Mouse (Mus musculus) small intestine, adult 2 months (tissue): Measurements from ENCODE around the gene Cep295nl. TPM values are rescaled to one million over a fixed set of nuclear protein-coding genes. Genes with fewer than 3 reads are reported as not detected.

Experiments used
- H3K27ac ChIP-seq: fragments of 200-500 bp; 2 replicates; pipeline ENCODE4 v1.5.1; 2012; ENCODE audit warnings: low read depth, low read length, control low read depth, inconsistent platforms; ENCODE audit not compliant: insufficient read depth
- H3K27me3 ChIP-seq: fragments of 200-500 bp; 2 replicates; pipeline ENCODE4 v1.6.1; 2012; ENCODE audit warnings: mild to moderate bottlenecking, moderate library complexity, low read length, inconsistent platforms; ENCODE audit not compliant: control insufficient read depth, insufficient read depth
- H3K36me3 ChIP-seq: fragments of 200-500 bp; 2 replicates; pipeline ENCODE4 v1.6.1; 2012; ENCODE audit warnings: mild to moderate bottlenecking, low read length, control low read depth, inconsistent platforms; ENCODE audit not compliant: control insufficient read depth, insufficient read depth
- H3K4me1 ChIP-seq: fragments of 200-500 bp; 2 replicates; pipeline ENCODE4 v1.6.1; 2012; ENCODE audit warnings: low read length, inconsistent platforms, mixed read lengths; ENCODE audit not compliant: control insufficient read depth, insufficient read depth, insufficient read length
- H3K4me3 ChIP-seq: fragments of 200-500 bp; 2 replicates; pipeline ENCODE4 v1.5.1; 2012; ENCODE audit warnings: low read depth, mild to moderate bottlenecking, control low read depth, inconsistent platforms, low read length, moderate library complexity
- CTCF ChIP-seq: fragments of 200-500 bp; IDR thresholded peaks from 2 replicates; pipeline ENCODE4 v1.5.1; 2012; ENCODE audit warnings: low read depth, mild to moderate bottlenecking, control low read depth, inconsistent platforms, low read length, moderate library complexity, mixed read lengths; ENCODE audit not compliant: insufficient replicate concordance, insufficient read length; ENCODE audit errors: extremely low read depth
- POLR2A ChIP-seq: fragments of 200-500 bp; IDR thresholded peaks from 2 replicates; pipeline ENCODE4 v1.6.1; 2012; ENCODE audit warnings: low read depth, mild to moderate bottlenecking, control low read depth, inconsistent platforms, low read length, moderate library complexity
- WGBS: fragments of 180-500 bp; shearing (Covaris S2); methylation state at CpG from one replicate; pipeline ENCODE4 v1.1.7; 2018; 5-methylcytosine and 5-hydroxymethylcytosine counted together
- polyA plus RNA-seq: library from polyadenylated mRNA; depleted of rRNA; stranded (reverse); fragments of >200 nt; gene quantifications from 2 replicates; pipeline ENCODE4 v1.2.3, GENCODE M21; 2012

Gene Cep295nl
- polyA plus RNA-seq, 1 experiment = not detected

- Histone ChIP-seq H3K36me3 (no peaks in the 10 kb centered on the region), H3K4me3 (no peak overlapping the region), H3K4me1 (peaks cover 3% of the 10 kb centered on the region; the same call in 1 of the 2 replicates), H3K27ac (no peak overlapping the region), H3K27me3 (no peaks in the 10 kb centered on the region)
- WGBS = 91% methylated on average over 14 of the region's 14 CpGs
- TF ChIP-seq POLR2A (no peak), CTCF (no peak)
These were observed 11.9 kb downstream of the Cep295nl start for GRCm38 (mm10) chr11:118330361-118330760.

GRCm38 (mm10) chr11:118328947-118329346 lies 13.4 kb downstream of the Cep295nl start:
- H3K4me1 ChIP-seq = peaks cover 3% of the 10 kb centered on the region; the same call in 1 of the 2 replicates
- H3K27ac ChIP-seq = no peak overlapping the region
- no peaks in the 10 kb centered on the region for H3K36me3 ChIP-seq
- WGBS = 86% methylated on average over 5 of the region's 5 CpGs
- H3K27me3 ChIP-seq = no peaks in the 10 kb centered on the region
- no peak overlapping the region for H3K4me3 ChIP-seq
- TF ChIP-seq CTCF (no peak), POLR2A (no peak)

- H3K36me3 ChIP-seq = no peaks in the 10 kb centered on the region
- WGBS = 92% methylated on average over 6 of the region's 6 CpGs
- no peak for TF ChIP-seq CTCF
- TF ChIP-seq POLR2A = no peak
- no peak overlapping the region for H3K4me3 ChIP-seq
- H3K27me3 ChIP-seq = no peaks in the 10 kb centered on the region
- no peak overlapping the region for H3K27ac ChIP-seq
- H3K4me1 ChIP-seq = peaks cover 3% of the 10 kb centered on the region; the same call in 1 of the 2 replicates
These were observed 13.8 kb downstream of the Cep295nl start for GRCm38 (mm10) chr11:118328511-118328910.

DNA sequence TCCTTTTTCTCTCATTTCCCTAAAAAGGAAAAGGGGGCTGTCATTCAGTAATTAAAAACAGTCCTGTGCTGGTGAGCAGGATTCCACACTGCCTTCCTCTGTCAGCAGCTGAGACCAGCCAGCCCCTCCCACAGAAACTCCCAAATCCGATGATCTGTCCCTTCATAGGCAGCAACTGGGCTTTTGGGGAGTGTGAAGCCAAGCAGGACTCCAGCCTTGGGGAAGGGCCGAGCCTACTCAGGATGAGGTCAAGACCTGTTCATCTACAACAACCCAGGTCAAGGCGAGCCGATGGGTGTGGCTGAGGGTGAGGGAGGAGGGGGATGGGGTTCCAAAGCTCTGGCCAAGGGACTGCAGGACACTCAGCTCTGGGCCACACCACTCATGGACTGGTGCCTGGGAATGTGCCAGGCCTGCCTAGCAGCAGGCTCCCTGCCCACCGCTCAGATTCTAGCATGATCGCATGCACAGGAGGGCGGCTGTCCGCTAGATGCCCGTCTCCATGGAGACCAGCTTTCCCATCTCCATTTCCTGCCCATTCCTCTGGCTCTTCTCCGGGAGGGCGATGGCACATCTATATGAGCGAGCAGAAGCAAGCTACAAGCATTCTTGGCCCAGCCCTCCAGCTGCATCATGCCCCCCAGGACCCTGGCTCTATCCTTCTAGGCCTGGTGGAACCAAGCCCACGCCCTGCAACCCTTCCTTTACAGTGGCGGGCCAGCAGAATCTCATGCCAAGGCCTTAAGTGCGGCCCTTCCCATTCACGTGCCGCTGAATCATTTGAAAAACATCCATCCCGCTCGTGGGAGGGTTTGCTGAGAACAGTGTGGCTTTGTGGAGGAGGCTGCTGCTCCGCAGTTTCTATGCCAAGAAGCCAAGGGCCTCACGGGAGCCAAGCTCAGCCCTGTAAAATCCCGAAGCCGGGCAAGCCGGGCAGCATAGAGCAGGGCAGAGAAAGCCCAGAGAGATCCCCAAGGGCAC lies 15.0 kb downstream of the Cep295nl start:
- peak overlapping the region; percentile 19 for H3K27ac ChIP-seq
- TF ChIP-seq POLR2A (no peak), CTCF (no peak)
- H3K36me3 ChIP-seq = no peaks in the 10 kb centered on the region
- no peak overlapping the region for H3K4me3 ChIP-seq
- WGBS = 66% methylated on average over 24 of the region's 24 CpGs
- peaks cover 3% of the 10 kb centered on the region; the same call in 1 of the 2 replicates for H3K4me1 ChIP-seq
- H3K27me3 ChIP-seq = no peaks in the 10 kb centered on the region

DNA sequence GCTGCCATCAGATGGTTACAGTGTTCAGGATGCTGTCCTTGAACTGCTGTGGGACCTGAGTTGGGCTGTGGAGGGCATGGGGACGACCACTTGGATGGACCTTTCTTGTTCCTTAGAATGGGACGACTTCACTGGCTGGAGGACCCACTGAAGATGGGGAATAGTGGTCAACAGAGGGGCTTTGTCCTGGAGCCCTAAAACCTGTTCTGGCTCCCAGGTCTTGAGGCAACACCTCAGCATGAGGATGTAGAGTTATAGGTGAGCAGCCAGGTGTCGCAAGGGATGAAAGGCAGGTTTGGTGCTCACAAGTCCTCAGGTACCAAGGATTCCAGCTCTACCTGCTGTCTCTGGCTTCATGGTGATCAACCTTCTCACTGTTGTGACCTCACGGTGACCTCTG lies 15.8 kb downstream of the Cep295nl start:
- no peak overlapping the region for H3K4me3 ChIP-seq
- no peak for TF ChIP-seq POLR2A
- no peak for TF ChIP-seq CTCF
- 83% methylated on average over 4 of the region's 4 CpGs for WGBS

DNA sequence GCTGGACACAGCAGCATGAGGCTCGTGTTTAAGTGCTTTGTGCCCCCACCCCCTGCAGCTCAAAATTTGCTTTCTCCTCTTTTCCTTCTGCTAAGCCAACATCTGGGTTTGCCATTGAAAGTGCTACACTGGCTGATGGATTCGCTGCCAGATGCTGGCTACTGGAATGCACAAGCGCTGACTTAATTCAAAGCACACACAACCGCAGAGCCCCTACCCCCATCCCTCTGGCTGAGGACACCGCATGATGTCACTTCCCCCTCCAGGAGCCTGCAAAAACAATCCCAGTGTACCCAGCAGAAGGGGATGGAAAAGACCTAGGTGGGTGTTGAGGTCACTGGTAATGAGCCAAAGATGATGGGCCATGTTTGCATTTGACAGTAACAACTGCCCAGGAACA lies 17.8 kb downstream of the Cep295nl start:
- Histone ChIP-seq H3K36me3 (no peaks in the 10 kb centered on the region), H3K27ac (no peak overlapping the region), H3K4me3 (no peak overlapping the region), H3K4me1 (peaks cover 3% of the 10 kb centered on the region; the same call in 1 of the 2 replicates), H3K27me3 (no peaks in the 10 kb centered on the region)
- no peak for TF ChIP-seq POLR2A
- TF ChIP-seq CTCF = no peak
- WGBS = 68% methylated on average over 5 of the region's 5 CpGs

More for the DNA sequence above, 15.8 kb downstream of the Cep295nl start:
- no peaks in the 10 kb centered on the region for H3K36me3 ChIP-seq
- H3K4me1 ChIP-seq = peaks cover 3% of the 10 kb centered on the region; the same call in 1 of the 2 replicates
- H3K27ac ChIP-seq = no peak overlapping the region
- no peaks in the 10 kb centered on the region for H3K27me3 ChIP-seq

DNA sequence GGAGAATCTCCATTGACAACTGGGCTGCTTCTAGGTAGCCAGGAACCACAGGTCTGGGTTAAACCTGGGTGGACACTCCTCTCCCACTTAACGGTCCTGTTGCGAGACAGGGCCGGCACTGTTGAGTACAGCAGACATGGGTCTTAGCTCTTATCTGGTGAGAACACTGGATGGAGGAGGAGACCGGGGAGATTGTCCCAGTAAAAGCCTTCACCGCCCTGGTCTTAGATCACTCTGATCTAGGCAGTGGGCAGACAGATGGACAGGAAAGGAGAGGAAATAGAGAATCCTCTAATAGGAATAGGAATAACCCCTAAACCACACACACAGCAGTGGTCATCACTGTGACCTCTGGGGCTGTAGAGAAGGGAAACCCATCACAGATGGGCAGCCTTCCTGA lies 18.3 kb downstream of the Cep295nl start:
- Histone ChIP-seq H3K36me3 (no peaks in the 10 kb centered on the region), H3K4me3 (no peak overlapping the region), H3K27me3 (no peaks in the 10 kb centered on the region), H3K4me1 (peaks cover 3% of the 10 kb centered on the region; the same call in 1 of the 2 replicates), H3K27ac (no peak overlapping the region)
- TF ChIP-seq POLR2A (no peak), CTCF (no peak)
- WGBS = 70% methylated on average over 5 of the region's 5 CpGs
